20 mouse cellular contexts compared by ENCODE assay signal in genomic region chr2:155330811-155331210, GRCm38 (mm10). TPM values are rescaled to one million over a fixed set of nuclear protein-coding genes. Genes with fewer than 3 reads are reported as not detected.
DNase-seq lines count a peak whose midpoint lies in the region; ATAC-seq and TF ChIP-seq lines count a peak whose summit lies in the region.
"Had no signal": no experiment of that assay in that cellular context is flagged by ENCODE, and none has a peak within 500 bp of the region (broad histone marks: within the 10 kb centered on the region; RNA-seq: fewer than 3 reads in every experiment).

No protein-coding gene starts in this region.

- no peaks in the 10 kb centered on the region for H3K9me3 ChIP-seq in midbrain, embryonic 15.5 days
- H3K9me3 ChIP-seq in hindbrain, embryonic 10.5 days = no peaks in the 10 kb centered on the region
- H3K9me3 ChIP-seq: embryonic facial prominence, embryonic 13.5 days; limb, embryonic 12.5 days; liver, embryonic 13.5 days; lung, embryonic 15.5 days had no signal

- intact Hi-C loops in gastrocnemius, adult 2 months (cut with DNase I) = no loop called here
- intact Hi-C loops in gastrocnemius, postnatal 36 days (cut with DNase I) = no loop called here

- no peak for TF ChIP-seq CTCF in gastrocnemius, adult 2 months (IDR thresholded peaks at IDR 0.05)
- TF ChIP-seq CTCF in layer of hippocampus, adult 2 months (conservative IDR thresholded peaks at IDR 0.05) = no peak

- no peaks in the 10 kb centered on the region for H3K27me3 ChIP-seq in midbrain, embryonic 15.5 days (replicated peaks)
- no peaks in the 10 kb centered on the region for H3K27me3 ChIP-seq in hindbrain, embryonic 10.5 days (ENCODE audit: insufficient read depth, poor library complexity, severe bottlenecking)
- H3K27me3 ChIP-seq: embryonic facial prominence, embryonic 13.5 days; heart, embryonic 12.5 days; limb, embryonic 12.5 days; liver, embryonic 13.5 days; lung, embryonic 15.5 days had no signal

- no peaks in the 10 kb centered on the region for H3K4me1 ChIP-seq in midbrain, embryonic 15.5 days
- H3K4me1 ChIP-seq in hindbrain, embryonic 10.5 days (replicated peaks) = no peaks in the 10 kb centered on the region
- H3K4me1 ChIP-seq: embryonic facial prominence, embryonic 13.5 days; heart, embryonic 12.5 days; limb, embryonic 12.5 days; liver, embryonic 13.5 days; lung, embryonic 15.5 days had no signal

- no peak for ATAC-seq in midbrain, embryonic 15.5 days (replicated peaks)
- ATAC-seq: hindbrain, embryonic 16.5 days had no signal

- 98% methylated on average over 4 of the region's 4 CpGs for WGBS in midbrain, embryonic 15.5 days
- WGBS in hindbrain, embryonic 10.5 days = 90% methylated on average over 4 of the region's 4 CpGs

- no peak overlapping the region for H3K4me3 ChIP-seq in gastrocnemius, adult 2 months
- H3K4me3 ChIP-seq in layer of hippocampus, adult 2 months = no peak overlapping the region
- H3K4me3 ChIP-seq in midbrain, embryonic 15.5 days = no peak overlapping the region
- no peak overlapping the region for H3K4me3 ChIP-seq in hindbrain, embryonic 10.5 days
- H3K4me3 ChIP-seq: embryonic facial prominence, embryonic 13.5 days; heart, embryonic 12.5 days; limb, embryonic 12.5 days; liver, embryonic 13.5 days; lung, embryonic 15.5 days had no signal

- DNase-seq in gastrocnemius, adult 2 months = no peak
- no peak for DNase-seq in gastrocnemius, postnatal 36 days
- DNase-seq in urinary bladder, postnatal 14 days (ENCODE audit: low spot score) = peak; percentile 3
- no peak for DNase-seq in urinary bladder, postnatal 10 days (ENCODE audit: low spot score)
- DNase-seq in layer of hippocampus, adult 2 months (ENCODE audit: low spot score in 2 of 2) = peak in 1 of 2 experiments; percentile 29
- no peak for DNase-seq in hindbrain, embryonic 10.5 days (ENCODE audit: low spot score)
- DNase-seq in cerebellum, adult 9-11 months = no peak
- DNase-seq: cerebellum, adult 18-20 months; gastrocnemius, postnatal 25 days; kidney, adult 11 months; liver, embryonic 13.5 days; midbrain, embryonic 14.5 days; thymus, postnatal 14 days had no signal

- peaks cover 32% of the 10 kb centered on the region for H3K36me3 ChIP-seq in midbrain, embryonic 15.5 days (replicated peaks)
- H3K36me3 ChIP-seq in hindbrain, embryonic 10.5 days = peaks cover 85% of the 10 kb centered on the region

- H3K9ac ChIP-seq in midbrain, embryonic 15.5 days = no peak overlapping the region
- H3K9ac ChIP-seq: embryonic facial prominence, embryonic 13.5 days; heart, embryonic 12.5 days; limb, embryonic 12.5 days; liver, embryonic 13.5 days; lung, embryonic 15.5 days had no signal

- H3K27ac ChIP-seq in gastrocnemius, adult 2 months = peak overlapping the region; percentile 8; the same call in 1 of the 2 replicates
- H3K27ac ChIP-seq in layer of hippocampus, adult 2 months = peak overlapping the region; percentile 84
- no peak overlapping the region for H3K27ac ChIP-seq in midbrain, embryonic 15.5 days
- H3K27ac ChIP-seq in hindbrain, embryonic 10.5 days = no peak overlapping the region
- H3K27ac ChIP-seq: embryonic facial prominence, embryonic 13.5 days; kidney, postnatal 0 days; limb, embryonic 12.5 days; liver, embryonic 13.5 days; lung, embryonic 15.5 days had no signal

- no peak overlapping the region for H3K4me2 ChIP-seq in midbrain, embryonic 15.5 days
- H3K4me2 ChIP-seq: embryonic facial prominence, embryonic 13.5 days; heart, embryonic 12.5 days; limb, embryonic 12.5 days; liver, embryonic 13.5 days; lung, embryonic 15.5 days had no signal

RNA-seq across cellular contexts. Expression of gene Pigu, which starts 26.4 kb away (rescaled TPM):
- total RNA-seq in gastrocnemius, adult 2 months (2021) = 10 to 100 TPM; 23.8 to 24.7 TPM
- 10 to 100 TPM; 23.4 to 25.4 TPM for total RNA-seq in gastrocnemius, postnatal 36 days (2021)
- 10 to 100 TPM; 26.3 to 26.6 TPM for total RNA-seq in layer of hippocampus, adult 2 months (2021)
- polyA plus RNA-seq in midbrain, embryonic 15.5 days (2015; fragmentation: Nextera tagmentation; extraction: Ambion mirVana) = 62.0 and 63.8 TPM in 2 replicates
- polyA plus RNA-seq in hindbrain, embryonic 10.5 days (2016; fragmentation: Nextera tagmentation; extraction: Ambion mirVana) = 52.4 and 57.1 TPM in 2 replicates

RNA-seq across cellular contexts. Expression of gene Trp53inp2, which starts 50.0 kb away (rescaled TPM):
- 100 to 1,000 TPM; 334 to 391 TPM for total RNA-seq in gastrocnemius, adult 2 months (2021)
- total RNA-seq in gastrocnemius, postnatal 36 days (2021) = 100 to 1,000 TPM; 355 to 400 TPM
- total RNA-seq in layer of hippocampus, adult 2 months (2021) = 100 to 1,000 TPM; 109 to 111 TPM
- polyA plus RNA-seq in midbrain, embryonic 15.5 days (2015; fragmentation: Nextera tagmentation; extraction: Ambion mirVana) = 105 and 114 TPM in 2 replicates
- polyA plus RNA-seq in hindbrain, embryonic 10.5 days (2016; fragmentation: Nextera tagmentation; extraction: Ambion mirVana) = 56.9 and 104 TPM in 2 replicates

RNA-seq across cellular contexts. Expression of gene Map1lc3a, which starts 54.7 kb away (rescaled TPM):
- total RNA-seq in gastrocnemius, adult 2 months (2021) = 100 to 1,000 TPM; 267 to 277 TPM
- 100 to 1,000 TPM; 259 to 263 TPM for total RNA-seq in gastrocnemius, postnatal 36 days (2021)
- total RNA-seq in layer of hippocampus, adult 2 months (2021) = 100 to 1,000 TPM; 215 to 248 TPM
- 581 and 595 TPM in 2 replicates for polyA plus RNA-seq in midbrain, embryonic 15.5 days (2015; fragmentation: Nextera tagmentation; extraction: Ambion mirVana)
- polyA plus RNA-seq in hindbrain, embryonic 10.5 days (2016; fragmentation: Nextera tagmentation; extraction: Ambion mirVana) = 123 and 212 TPM in 2 replicates

Comparison
In these comparisons a context has a peak if more than half of its experiments do, and no peak if none do; other contexts are left out.
1. H3K27ac ChIP-seq: peak in gastrocnemius, adult 2 months (single experiment) and layer of hippocampus, adult 2 months (single experiment); none in midbrain, embryonic 15.5 days (single experiment) and hindbrain, embryonic 10.5 days (single experiment).